Mouse (Mus musculus) kidney, adult 2 months (tissue): ENCODE measurements around the gene Abat. TPM values are rescaled to one million over a fixed set of nuclear protein-coding genes. Genes with fewer than 3 reads are reported as not detected.

Experiments
- DNase-seq: peaks from one replicate; pipeline ENCODE4 v3.0.0; 2021
- H3K27ac ChIP-seq: fragments of 200-500 bp; 2 replicates; pipeline ENCODE4 v1.5.1; 2012; ENCODE audit warnings: low read depth, low read length, control low read depth, inconsistent platforms; ENCODE audit not compliant: insufficient read depth
- H3K27me3 ChIP-seq: fragments of 200-500 bp; replicated peaks from 2 replicates; pipeline ENCODE4 v1.6.1; 2012; ENCODE audit warnings: mild to moderate bottlenecking, moderate library complexity, low read length, inconsistent platforms; ENCODE audit not compliant: control insufficient read depth, insufficient read depth
- H3K36me3 ChIP-seq: fragments of 200-500 bp; 2 replicates; pipeline ENCODE4 v1.6.1; 2012; ENCODE audit warnings: mild to moderate bottlenecking, moderate library complexity, low read length, inconsistent platforms; ENCODE audit not compliant: control insufficient read depth, insufficient read depth
- H3K4me1 ChIP-seq: fragments of 200-500 bp; 2 replicates; pipeline ENCODE4 v1.6.1; 2011; ENCODE audit warnings: low read length; ENCODE audit not compliant: control insufficient read depth, insufficient read depth
- H3K4me3 ChIP-seq: fragments of 200-500 bp; 2 replicates; pipeline ENCODE4 v1.5.1; 2011; ENCODE audit warnings: mild to moderate bottlenecking, low read depth, low read length, control low read depth; ENCODE audit not compliant: insufficient read depth
- CTCF ChIP-seq: fragments of 200-500 bp; conservative IDR thresholded peaks from 2 replicates; pipeline ENCODE4 v1.5.1; 2011; ENCODE audit warnings: low read depth, mild to moderate bottlenecking, control low read depth, low read length, moderate library complexity, mixed read lengths; ENCODE audit not compliant: insufficient read depth, insufficient read length
- POLR2A ChIP-seq: fragments of 200-500 bp; IDR thresholded peaks from one replicate; pipeline ENCODE4 v1.6.1; 2011; ENCODE audit warnings: low read depth, low read length, control low read depth
- WGBS: fragments of 180-500 bp; shearing (Covaris S2); methylation state at CpG from one replicate; pipeline ENCODE4 v1.1.7; 2018; 5-methylcytosine and 5-hydroxymethylcytosine counted together
- polyA plus RNA-seq: library from polyadenylated mRNA; depleted of rRNA; stranded (reverse); fragments of >200 nt; gene quantifications from 2 replicates; pipeline ENCODE4 v1.2.3, GENCODE M21; 2012

The Abat gene
- polyA plus RNA-seq, 1 experiment, result 267 TPM

DNA sequence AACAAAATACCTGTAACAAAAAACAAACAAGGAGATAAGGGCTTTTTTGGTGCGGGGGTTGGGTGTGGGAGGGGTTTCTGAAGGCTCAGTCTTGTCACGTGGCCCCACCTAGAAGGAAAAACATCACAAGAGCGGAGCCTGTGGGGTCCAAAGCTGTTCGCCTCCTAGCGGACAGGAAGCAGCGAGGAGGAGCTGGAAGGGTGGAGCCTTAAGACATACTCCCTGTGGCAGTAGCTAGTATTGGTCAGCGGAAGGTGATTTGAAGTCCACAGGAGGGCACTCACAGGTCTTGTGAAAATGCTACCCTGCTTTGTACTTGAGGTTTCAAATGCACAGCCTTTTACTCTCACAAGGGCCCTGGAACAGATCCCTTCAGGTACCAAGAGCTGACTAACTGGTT is 19.7 kb downstream of the Abat start:
- no peak for TF ChIP-seq CTCF
- TF ChIP-seq POLR2A, result no peak
- 81% methylated on average over 7 of the region's 7 CpGs for WGBS
- no peak for DNase-seq

DNA sequence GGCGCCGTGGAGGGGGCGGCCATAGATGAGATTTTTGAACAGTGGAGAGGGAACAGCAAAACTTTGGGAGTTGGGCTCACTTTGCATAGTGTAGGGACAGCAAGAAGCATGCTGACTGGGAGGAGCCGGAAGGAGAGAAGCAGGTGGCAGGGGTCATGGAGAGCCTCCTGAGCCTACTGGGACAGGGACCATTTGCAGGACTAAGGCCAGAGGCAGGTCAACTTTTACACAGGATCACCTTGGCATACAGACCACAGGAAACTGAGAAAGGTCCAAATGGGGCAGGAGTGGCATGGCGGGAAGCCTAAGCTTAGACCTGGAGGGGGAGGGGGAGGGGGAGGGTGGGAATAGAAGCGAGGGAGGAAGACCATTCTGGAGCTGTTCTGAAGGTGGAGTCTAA is 20.2 kb downstream of the Abat start:
- H3K36me3 ChIP-seq, result no peaks in the 10 kb centered on the region
- no peak overlapping the region for H3K4me3 ChIP-seq
- H3K27ac ChIP-seq, result no peak overlapping the region
- no peaks in the 10 kb centered on the region for H3K4me1 ChIP-seq
- no peak for DNase-seq
- TF ChIP-seq POLR2A (no peak), CTCF (no peak)
- WGBS, result 95% methylated on average over 6 of the region's 6 CpGs
- no peaks in the 10 kb centered on the region for H3K27me3 ChIP-seq

More for the DNA sequence above, 19.7 kb downstream of the Abat start:
- Histone ChIP-seq H3K36me3 (no peaks in the 10 kb centered on the region), H3K4me3 (no peak overlapping the region), H3K4me1 (no peaks in the 10 kb centered on the region), H3K27ac (no peak overlapping the region), H3K27me3 (no peaks in the 10 kb centered on the region)

DNA sequence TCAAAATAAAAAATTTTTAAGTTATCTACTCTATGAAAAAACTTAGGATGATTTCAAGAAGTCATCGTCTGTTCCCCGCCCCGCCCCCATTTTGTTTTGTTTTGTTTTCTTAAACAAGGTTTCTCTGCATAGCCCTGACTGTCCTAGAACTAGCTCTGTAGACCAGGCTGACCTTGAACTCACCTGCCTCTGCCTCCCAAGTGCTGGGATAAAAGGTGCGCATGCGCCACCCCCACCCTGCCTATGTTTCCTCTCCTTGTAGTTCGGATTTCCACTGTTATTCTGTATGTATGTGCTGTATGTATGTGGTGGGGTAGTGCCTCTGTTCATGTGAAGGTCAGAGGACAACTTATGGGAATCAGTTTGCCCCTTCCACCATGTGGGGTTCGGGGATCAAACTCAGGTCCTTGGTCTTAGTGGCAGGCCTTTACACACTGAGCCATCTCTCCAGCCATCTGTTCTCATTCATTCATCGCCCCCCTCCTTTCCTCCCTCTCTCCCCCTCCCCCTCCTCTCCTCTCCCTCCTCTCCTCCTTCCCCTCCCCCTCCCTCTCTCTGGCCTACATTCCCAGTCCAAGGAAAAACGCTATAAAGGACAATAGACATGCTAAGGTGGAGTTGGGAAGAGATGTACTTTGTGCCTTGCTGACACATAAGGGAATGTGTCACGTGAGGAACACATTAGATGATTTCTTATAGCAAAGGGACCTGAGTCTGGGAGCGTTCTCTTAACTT is 21.4 kb downstream of the Abat start:
- Histone ChIP-seq H3K4me3 (no peak overlapping the region), H3K4me1 (no peaks in the 10 kb centered on the region), H3K27me3 (no peaks in the 10 kb centered on the region), H3K36me3 (no peaks in the 10 kb centered on the region), H3K27ac (no peak overlapping the region)
- no peak for TF ChIP-seq CTCF
- TF ChIP-seq POLR2A, result no peak
- DNase-seq, result no peak
- 84% methylated on average over 11 of the region's 11 CpGs for WGBS

DNA sequence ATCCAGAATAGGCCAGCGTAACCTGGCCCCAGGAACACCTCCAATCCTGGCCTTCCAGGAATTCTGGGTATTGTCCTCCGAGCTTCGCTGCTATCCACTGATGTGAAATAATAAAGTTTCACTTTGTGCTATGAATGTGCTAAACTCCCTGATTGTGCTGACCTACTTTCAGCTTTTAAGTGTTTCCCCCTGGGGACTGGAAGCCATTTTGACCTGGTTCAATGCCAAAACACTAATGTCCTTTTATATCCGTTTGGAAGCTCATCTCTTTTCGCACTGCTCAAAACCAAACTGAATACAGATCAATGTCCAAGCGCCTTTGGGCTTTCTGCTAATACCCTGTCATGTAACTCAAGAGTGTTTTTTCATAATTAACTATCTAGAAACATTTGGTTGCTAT is 22.2 kb downstream of the Abat start:
- TF ChIP-seq POLR2A (no peak), CTCF (no peak)
- Histone ChIP-seq H3K36me3 (no peaks in the 10 kb centered on the region), H3K4me1 (no peaks in the 10 kb centered on the region), H3K27ac (no peak overlapping the region), H3K27me3 (no peaks in the 10 kb centered on the region), H3K4me3 (no peak overlapping the region)
- 60% methylated on average over 6 of the region's 6 CpGs for WGBS
- DNase-seq, result peak; percentile 60

DNA sequence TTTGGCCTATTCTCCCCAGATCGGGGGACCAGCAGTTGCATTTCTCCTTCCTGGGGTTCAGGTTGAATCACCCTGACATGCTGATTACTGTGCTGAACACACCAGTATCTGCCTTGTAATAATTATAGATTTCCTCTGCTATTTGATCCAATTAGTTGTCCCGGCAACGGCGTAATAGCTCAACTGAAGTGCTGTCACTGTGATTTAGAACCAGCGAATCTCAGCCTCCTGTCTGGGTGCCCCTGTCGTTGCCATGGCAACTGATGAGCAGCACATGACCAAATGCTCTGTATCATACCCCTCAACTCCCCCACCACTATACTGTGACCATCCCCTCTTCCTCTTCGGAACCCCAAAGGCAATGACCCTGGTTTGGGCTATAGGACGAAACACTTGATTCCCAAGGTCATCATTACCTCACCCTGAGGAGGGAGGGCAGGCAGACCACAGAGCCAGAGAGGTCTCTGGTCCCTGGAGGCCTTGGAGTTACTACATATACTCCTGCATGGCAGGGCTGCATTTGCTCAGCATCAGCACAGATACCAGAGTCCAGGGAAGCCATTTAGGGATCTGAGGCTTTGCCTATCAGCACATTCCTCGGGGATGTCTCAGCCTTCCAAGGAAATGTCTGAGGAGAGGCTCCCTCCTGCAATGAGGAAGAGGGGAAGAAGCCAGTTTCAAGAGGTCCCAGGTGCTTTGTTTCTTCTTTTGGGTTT is 26.1 kb downstream of the Abat start:
- DNase-seq, result no peak
- Histone ChIP-seq H3K27ac (no peak overlapping the region), H3K4me3 (no peak overlapping the region), H3K4me1 (no peaks in the 10 kb centered on the region), H3K36me3 (no peaks in the 10 kb centered on the region), H3K27me3 (no peaks in the 10 kb centered on the region)
- TF ChIP-seq POLR2A, result no peak
- no peak for TF ChIP-seq CTCF
- 51% methylated on average over 9 of the region's 9 CpGs for WGBS

DNA sequence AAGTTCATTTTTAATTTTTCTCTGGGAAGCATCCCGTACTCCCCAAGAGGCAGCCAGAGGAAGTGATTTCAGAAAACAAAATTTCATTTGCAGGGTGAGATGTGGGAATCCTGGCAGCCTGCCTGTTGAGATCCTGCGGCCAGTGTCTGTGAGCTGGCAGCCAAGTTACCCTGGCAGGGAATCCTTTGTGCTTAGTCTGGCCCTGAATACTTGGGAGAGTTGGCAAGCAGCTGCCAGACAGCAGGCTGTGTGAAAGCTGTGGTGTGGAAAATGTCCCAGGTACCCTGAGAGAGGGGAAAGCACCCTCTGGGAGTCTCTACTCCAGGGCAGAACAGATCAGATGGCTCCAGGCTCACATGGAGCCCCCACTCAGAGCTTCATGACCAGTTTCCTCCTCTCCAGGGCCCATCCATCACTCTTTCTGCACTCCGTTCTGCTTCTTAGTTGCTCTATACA is 27.7 kb downstream of the Abat start:
- Histone ChIP-seq H3K27me3 (no peaks in the 10 kb centered on the region), H3K36me3 (no peaks in the 10 kb centered on the region), H3K27ac (no peak overlapping the region), H3K4me3 (no peak overlapping the region), H3K4me1 (no peaks in the 10 kb centered on the region)
- no peak for TF ChIP-seq POLR2A
- no peak for TF ChIP-seq CTCF
- peak; percentile 81 for DNase-seq
- WGBS, result 37% methylated on average over 3 of the region's 3 CpGs

DNA sequence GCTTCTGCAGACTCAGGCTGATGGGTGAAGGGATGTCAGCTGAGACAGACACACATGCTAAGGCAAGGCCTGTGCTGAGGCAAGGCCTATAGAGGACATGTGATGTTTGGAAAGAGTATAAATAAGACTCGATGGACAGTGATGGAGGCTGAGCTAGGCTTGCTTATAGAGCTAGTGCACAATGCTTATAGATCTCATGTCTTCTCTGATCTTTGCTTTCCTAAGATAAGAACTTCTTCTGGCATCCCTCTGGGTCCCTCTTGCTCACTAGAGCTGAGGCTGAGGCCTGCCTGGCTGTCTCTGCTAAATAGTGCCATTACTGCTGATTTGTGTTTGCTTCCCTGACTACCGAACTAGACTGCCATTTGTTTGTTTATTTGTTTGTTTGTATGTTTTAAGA is 34.6 kb downstream of the Abat start:
- no peak for DNase-seq
- WGBS, result 95% methylated on average over 2 of the region's 2 CpGs
- H3K4me1 ChIP-seq, result no peaks in the 10 kb centered on the region
- no peaks in the 10 kb centered on the region for H3K36me3 ChIP-seq
- no peak overlapping the region for H3K4me3 ChIP-seq
- no peak overlapping the region for H3K27ac ChIP-seq
- no peak for TF ChIP-seq POLR2A
- no peak for TF ChIP-seq CTCF
- no peaks in the 10 kb centered on the region for H3K27me3 ChIP-seq
